Mouse (Mus musculus): Measurements from ENCODE around the gene Avpi1.
A peak's percentile ranks its signal among the peaks of the same experiment; 100 is the strongest.

DNA sequence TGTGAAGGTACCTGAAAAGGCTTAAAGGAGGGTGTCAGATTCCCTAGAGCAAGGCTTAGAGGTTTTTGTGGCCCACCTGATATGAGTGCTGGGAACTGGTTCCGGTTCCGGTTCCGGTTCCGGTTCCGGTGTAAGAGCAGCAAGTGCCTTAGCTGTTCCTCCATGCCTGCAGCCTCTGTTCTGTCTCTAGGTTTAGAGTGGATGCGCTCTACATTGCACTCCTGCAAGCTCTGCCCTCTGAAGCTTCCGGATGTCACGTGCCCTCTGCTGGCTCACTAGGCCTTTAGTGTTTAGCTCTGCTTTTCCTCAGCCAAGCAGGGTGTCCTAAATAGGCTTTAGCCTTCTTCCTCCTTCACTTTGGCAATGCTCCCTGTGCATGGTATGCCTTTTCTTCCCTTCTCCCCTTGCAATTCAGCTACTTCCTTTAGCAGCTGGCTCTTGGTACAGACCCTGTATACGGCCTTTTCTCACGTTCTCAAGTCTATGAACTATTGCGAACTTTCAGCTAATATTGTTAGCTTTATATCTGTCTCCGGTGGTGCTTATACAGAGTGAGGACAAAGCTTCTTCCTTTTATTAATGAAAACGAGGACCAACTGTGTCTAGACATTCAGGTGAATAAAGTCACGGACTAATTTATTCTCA lies 39.6 kb downstream of the Avpi1 start:
- TF ChIP-seq CTCF (IDR thresholded peaks at IDR 0.05; ENCODE audit: control insufficient read depth, insufficient read depth, insufficient replicate concordance, low read depth, low read length) (no peak), POLR2A (IDR thresholded peaks at IDR 0.05; ENCODE audit: control insufficient read depth, low read depth, low read length) (peak; percentile 51; the same call in 1 of the 2 replicates)
